Mouse (Mus musculus) E14TG2a.4 (cell line): ENCODE measurements around the gene Lin52.

Experiments used
- H3K27me3 ChIP-seq: 2 replicates; pipeline ENCODE4 v1.6.1; 2014; ENCODE audit warnings: low read length, control low read depth; ENCODE audit not compliant: insufficient read depth
- H3K36me3 ChIP-seq: 2 replicates; pipeline ENCODE4 v1.6.1; 2014; ENCODE audit warnings: low read length, control low read depth; ENCODE audit not compliant: insufficient read depth
- H3K4me1 ChIP-seq: replicated peaks from 2 replicates; pipeline ENCODE4 v1.6.1; 2014; ENCODE audit warnings: low read depth, low read length, control low read depth
- H3K4me3 ChIP-seq: replicated peaks from 2 replicates; pipeline ENCODE4 v1.5.1; 2014; ENCODE audit warnings: mild to moderate bottlenecking, low read length
- H3K9me3 ChIP-seq: 2 replicates; pipeline ENCODE4 v1.6.1; 2014; ENCODE audit warnings: low read length, control low read depth
- CTCF ChIP-seq: conservative IDR thresholded peaks from 2 replicates; pipeline ENCODE4 v1.5.1; 2014; ENCODE audit warnings: low read length
- NANOG ChIP-seq: IDR thresholded peaks from 2 replicates; pipeline ENCODE4 v1.6.1; 2014; ENCODE audit warnings: borderline replicate concordance, low read length, mixed read lengths
- POU5F1 ChIP-seq: IDR thresholded peaks from 2 replicates; pipeline ENCODE4 v1.6.1; 2014; ENCODE audit warnings: low read length, borderline replicate concordance

The Lin52 gene

DNA sequence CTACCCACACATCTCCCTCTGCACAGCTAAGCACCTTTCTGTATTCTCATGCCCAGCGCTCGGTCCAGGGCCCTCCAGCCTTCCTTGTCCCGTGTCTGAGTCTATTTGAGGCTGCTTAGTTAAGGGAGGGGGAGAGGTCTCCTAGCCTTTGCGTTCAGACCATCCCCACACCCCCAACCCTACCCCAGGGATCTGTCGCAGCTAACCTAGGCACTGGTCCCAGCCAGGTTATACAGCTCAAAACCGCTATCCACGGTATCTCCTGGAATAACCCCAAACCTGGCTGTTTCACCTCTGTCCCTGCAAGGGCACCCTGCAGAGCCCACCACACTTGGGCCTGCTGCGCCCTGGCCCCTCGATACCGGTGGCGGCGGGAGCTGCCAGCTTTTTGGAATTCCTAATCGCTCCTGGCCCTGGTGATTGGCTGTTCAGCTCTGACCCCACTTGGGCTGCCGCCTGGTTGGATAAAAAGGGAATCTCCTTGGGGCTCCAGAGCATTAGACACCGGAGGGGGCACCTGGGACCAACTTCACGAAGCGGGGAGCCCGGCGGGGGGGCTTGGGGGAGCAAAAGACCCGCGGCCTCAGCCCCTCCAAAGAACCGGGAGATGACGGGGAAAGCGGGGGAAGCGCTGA lies 118.2 kb downstream of the Lin52 start, which contains the start of gene Vsx2:
TSS of gene Vsx2 (plus strand) at position 427 of the 635 bp plus-strand sequence.
- Histone ChIP-seq H3K36me3 (no peaks in the 10 kb centered on the region), H3K9me3 (no peaks in the 10 kb centered on the region), H3K4me3 (peak within 1 kb of the TSS; percentile 66), H3K4me1 (peaks cover 57% of the 10 kb centered on the region), H3K27me3 (peaks cover 69% of the 10 kb centered on the region)
- TF ChIP-seq POU5F1 (no peak), CTCF (no peak), NANOG (no peak)

DNA sequence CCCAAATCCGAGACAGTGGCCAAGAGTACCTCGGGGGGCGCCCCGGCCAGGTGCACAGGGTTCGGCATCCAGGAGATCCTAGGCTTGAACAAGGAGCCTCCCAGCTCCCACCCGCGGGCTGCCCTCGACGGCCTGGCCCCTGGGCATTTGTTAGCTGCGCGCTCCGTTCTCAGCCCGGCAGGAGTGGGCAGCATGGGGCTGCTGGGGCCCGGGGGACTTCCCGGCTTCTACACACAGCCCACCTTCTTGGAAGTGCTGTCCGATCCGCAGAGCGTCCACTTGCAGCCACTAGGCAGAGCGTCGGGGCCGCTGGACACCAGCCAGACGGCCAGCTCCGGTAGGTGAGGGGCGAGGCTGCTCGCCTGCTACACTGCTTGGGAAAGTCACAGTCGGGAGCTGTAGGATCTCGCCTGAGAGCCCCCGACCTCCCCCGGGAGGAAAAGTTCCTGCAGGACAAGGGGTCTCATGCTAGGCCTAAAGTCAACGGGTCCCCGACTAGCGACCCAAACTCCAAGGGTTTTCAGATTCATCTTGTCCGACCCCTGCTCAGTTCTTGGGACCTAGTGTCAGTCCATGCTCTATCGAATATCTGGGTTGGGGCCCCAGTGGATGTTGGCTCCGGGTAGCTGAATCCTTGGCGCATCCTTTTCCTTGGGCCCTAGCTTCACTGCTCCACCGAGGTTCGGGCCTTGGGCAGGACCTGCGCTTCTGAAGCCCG lies 118.9 kb downstream of the Lin52 start:
- H3K36me3 ChIP-seq = no peaks in the 10 kb centered on the region
- no peak for TF ChIP-seq NANOG
- TF ChIP-seq CTCF = no peak
- TF ChIP-seq POU5F1 = no peak
- no peaks in the 10 kb centered on the region for H3K9me3 ChIP-seq
- peak overlapping the region; percentile 66 for H3K4me3 ChIP-seq
- H3K4me1 ChIP-seq = peaks cover 52% of the 10 kb centered on the region
- peaks cover 75% of the 10 kb centered on the region for H3K27me3 ChIP-seq

- Histone ChIP-seq H3K4me1 (peaks cover 52% of the 10 kb centered on the region), H3K27me3 (peaks cover 81% of the 10 kb centered on the region), H3K9me3 (no peaks in the 10 kb centered on the region), H3K36me3 (no peaks in the 10 kb centered on the region), H3K4me3 (peak overlapping the region; percentile 66)
- TF ChIP-seq CTCF = no peak
- no peak for TF ChIP-seq POU5F1
- no peak for TF ChIP-seq NANOG
Observed at GRCm38 (mm10) chr12:84570694-84571415, 119.6 kb downstream of the Lin52 start.

- no peaks in the 10 kb centered on the region for H3K9me3 ChIP-seq
- TF ChIP-seq POU5F1 (no peak), NANOG (no peak), CTCF (no peak)
- no peaks in the 10 kb centered on the region for H3K36me3 ChIP-seq
- peaks cover 52% of the 10 kb centered on the region for H3K4me1 ChIP-seq
- peaks cover 88% of the 10 kb centered on the region for H3K27me3 ChIP-seq
- H3K4me3 ChIP-seq = peak overlapping the region; percentile 66
Observed at GRCm38 (mm10) chr12:84571466-84572340, 120.5 kb downstream of the Lin52 start.

GRCm38 (mm10) chr12:84572341-84572720 lies 121.1 kb downstream of the Lin52 start:
- Histone ChIP-seq H3K4me3 (peak overlapping the region; percentile 66), H3K36me3 (no peaks in the 10 kb centered on the region), H3K27me3 (peaks cover 94% of the 10 kb centered on the region), H3K4me1 (peaks cover 50% of the 10 kb centered on the region), H3K9me3 (no peaks in the 10 kb centered on the region)
- no peak for TF ChIP-seq CTCF
- no peak for TF ChIP-seq POU5F1
- TF ChIP-seq NANOG = no peak

- TF ChIP-seq NANOG (no peak), CTCF (no peak), POU5F1 (no peak)
- H3K9me3 ChIP-seq = no peaks in the 10 kb centered on the region
- H3K27me3 ChIP-seq = peaks cover 88% of the 10 kb centered on the region
- H3K4me3 ChIP-seq = no peak overlapping the region
- H3K36me3 ChIP-seq = no peaks in the 10 kb centered on the region
- H3K4me1 ChIP-seq = peaks cover 43% of the 10 kb centered on the region
Observed at GRCm38 (mm10) chr12:84573094-84573493, 121.9 kb downstream of the Lin52 start.

DNA sequence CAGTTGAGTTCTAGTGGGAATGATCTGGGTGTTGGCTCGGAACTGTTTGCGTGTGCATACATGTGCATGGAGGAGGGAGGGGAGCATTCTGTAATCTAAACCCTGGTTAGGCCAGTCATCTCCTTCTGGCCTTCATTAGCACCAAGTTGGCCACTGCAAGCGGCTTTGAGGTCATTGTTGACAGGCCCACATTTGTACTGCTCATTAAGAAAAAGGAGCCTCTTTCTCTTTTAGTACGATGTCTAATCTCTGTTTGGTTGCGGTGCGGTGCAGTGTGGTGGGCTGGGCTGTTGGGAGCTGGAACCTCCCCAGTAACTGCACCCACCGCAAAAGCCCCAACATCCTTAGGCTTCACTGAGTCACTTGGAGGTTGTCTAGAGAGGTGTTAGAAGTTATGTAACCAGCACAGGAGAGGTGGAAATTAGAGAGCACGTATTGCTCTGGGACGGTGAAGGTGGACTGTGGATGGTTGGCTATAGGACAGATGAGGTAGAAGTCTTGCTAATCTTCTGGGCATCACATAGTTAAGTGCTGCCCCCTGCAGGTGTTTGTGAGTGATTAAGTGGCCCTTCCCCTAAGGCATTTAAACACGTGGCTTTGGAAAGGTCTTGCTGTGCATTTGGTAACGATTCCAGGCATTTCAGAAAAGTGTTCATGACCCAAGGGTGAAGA lies 126.7 kb downstream of the Lin52 start:
- H3K4me1 ChIP-seq = peaks cover 12% of the 10 kb centered on the region
- peaks cover 7% of the 10 kb centered on the region; the same call in 1 of the 2 replicates for H3K9me3 ChIP-seq
- peak; percentile 26 for TF ChIP-seq CTCF
- no peak for TF ChIP-seq POU5F1

More for the DNA sequence above, 126.7 kb downstream of the Lin52 start:
- Histone ChIP-seq H3K4me3 (no peak overlapping the region), H3K27me3 (peaks cover 40% of the 10 kb centered on the region), H3K36me3 (no peaks in the 10 kb centered on the region)
